Mouse (Mus musculus): ENCODE data around the gene Brd9.

Gene Brd9

DNA sequence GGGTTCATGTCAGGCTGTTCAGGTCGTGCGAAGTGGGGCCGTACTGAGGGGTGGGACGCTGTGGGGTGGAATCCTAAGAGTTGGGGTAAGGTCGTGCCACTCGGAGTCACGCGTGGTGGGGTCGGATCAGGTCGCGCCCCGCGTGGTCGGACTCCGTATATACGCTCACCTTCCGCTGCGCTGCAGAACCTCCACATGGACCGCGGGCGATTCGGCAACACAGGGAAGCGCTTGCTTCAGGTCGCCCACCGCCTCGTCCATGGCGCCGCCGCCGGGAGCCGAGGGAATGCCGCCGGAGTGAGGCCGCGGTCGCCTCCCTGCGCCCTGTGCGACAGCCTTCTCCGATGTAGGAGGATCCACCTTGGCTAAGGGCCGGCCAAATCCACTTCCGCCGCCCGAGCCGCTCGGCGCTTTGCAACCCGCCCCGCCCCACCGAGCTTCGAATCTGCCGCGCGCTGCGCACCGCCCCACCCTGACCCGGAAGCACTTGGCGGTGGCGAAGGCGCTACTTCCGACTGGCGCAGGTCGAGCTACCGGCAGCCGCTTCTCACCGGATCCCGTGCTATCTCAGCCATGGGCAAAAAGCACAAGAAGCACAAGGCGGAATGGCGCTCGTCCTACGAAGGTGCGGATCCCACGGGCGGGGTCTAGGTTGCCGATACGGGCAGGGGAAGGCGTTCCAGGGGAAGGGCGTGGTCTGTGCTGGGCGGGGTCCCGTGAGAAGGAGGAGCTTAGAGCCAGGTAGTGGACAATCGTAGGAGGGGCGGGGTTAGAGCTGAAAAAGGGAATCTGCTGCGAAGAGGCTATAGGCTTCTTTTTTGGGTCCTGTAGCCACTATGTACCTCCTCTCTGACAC, at the start of gene Brd9, which contains the start of gene Trip13:
TSS of gene Brd9 (plus strand) at position 491 of the 856 bp plus-strand sequence.
TSS of gene Trip13 (minus strand) at position 464 of the 856 bp plus-strand sequence.
- peak; percentile 94 for DNase-seq (ENCODE audit: low spot score)

- no peak for DNase-seq (ENCODE audit: low spot score)
These were observed 45.0 kb upstream of the Brd9 start for GRCm38 (mm10) chr13:73892493-73893178.

DNA sequence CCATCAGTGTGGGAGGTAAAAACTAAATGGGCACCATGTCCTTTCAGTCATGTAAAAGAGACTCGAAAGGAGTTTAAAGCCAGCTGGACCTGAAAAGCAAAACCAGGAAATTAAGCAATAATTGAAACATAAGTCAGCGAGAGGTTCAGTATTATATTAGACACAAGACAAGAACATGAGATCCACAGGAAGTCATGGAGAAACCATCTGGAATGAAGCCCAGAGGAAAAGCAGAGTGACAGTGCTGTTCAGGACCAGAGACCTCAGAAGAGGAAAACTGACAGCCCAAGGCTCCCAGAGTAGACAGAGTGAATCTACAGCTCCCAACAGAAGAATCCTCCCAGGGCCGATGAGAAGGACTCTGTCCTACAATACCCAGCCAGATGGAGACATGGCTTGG, 40.0 kb upstream of the Brd9 start:
- no peak for DNase-seq (ENCODE audit: low spot score)

- no peak for DNase-seq (ENCODE audit: low spot score)
These were observed 30.5 kb upstream of the Brd9 start for GRCm38 (mm10) chr13:73907136-73907535.

DNA sequence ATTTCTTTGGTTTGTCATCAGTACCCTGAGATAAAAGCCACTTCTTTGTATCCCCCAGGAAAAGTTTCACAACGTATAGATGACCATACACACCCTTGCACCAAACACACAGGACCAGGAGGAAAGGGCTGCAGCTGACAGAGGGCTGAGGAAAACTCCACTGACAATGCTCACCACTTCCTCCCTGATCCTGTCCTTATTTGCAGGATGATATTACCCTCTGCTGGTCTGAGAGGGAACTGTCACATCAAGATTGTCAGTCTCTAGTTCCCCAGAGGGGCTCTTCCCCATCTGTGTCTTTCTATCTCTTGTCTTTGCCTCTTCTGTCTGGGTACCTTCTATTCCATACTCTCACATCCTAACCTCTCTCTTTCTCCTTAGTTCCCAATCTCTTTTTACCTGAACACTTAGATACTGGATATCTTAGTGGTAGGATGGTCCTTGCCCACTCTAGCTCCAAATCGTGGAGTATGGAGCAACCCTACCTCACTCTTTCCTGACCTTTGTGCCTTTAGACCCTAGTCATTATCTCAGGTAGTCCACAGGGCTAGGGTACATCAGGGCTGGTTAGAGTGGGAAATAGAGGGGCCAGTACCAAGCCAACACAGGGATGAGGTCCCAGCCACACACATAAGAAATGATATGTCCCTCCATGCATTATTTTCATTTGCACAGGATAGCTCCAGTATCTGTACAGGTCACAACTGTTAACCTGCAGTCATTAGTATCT, 29.8 kb upstream of the Brd9 start:
- DNase-seq (ENCODE audit: low spot score): peak; percentile 77

GRCm38 (mm10) chr13:73913066-73913465, 24.5 kb upstream of the Brd9 start:
- no peak for DNase-seq (ENCODE audit: low spot score)

DNA sequence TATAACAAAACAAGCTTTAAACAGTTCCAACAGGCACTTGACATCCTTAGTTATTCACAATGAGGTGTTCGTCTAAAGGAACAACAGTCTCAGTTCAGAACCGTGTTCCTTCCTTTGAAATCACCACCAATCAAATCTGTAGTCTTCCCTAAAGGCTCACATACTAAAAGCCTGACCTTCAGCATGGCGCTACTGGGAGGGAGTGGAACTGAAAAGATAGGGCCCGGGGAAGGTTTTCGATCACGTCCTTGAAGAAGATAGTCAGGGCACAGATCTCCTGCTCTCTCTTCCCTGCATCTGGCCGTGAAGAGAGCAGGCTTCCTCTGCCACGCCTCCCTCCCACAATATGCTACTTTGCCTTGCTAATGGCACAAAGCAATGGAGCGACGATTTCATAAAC, 5.4 kb upstream of the Brd9 start:
- DNase-seq (ENCODE audit: low spot score): no peak

- DNase-seq (ENCODE audit: low spot score): no peak
These were observed 682 bp upstream of the Brd9 start for GRCm38 (mm10) chr13:73936938-73937320.

DNA sequence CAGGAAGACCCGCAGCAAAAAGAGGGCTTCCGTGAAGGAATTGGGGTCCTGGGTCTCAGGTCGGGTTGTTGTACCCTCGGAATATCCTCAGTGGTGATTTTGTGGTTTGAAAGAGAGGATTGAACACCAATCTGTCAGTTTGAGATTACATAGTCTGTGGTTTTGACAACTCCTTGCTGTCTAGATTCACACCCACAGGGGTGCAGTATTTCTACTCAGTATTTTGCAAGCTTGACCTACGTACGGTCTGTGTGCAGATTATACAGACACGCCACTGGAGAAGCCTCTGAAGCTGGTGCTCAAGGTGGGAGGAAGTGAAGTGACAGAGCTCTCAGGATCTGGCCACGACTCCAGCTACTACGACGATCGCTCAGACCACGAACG, 558 bp downstream of the Brd9 start:
- DNase-seq (ENCODE audit: low spot score): no peak

DNA sequence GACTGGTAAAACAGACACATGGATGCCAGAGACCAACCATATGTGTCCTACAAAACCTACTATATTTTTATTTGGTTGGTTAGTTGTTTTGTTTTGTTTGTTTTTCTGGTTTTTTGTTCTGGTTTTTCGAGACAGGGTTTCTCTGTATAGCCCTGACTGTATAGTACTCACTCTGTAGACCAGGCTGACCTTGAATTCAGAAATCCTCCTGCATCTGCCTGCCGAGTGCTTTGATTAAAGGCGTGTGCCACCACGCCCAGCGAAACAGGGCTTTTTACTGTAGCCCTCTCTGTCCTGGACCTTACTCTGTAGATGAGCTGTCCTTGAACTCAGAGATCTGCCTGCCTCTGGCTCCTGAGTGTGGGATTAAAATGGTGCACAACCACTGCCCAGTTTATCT, 1.5 kb downstream of the Brd9 start:
- no peak for DNase-seq (ENCODE audit: low spot score)

DNA sequence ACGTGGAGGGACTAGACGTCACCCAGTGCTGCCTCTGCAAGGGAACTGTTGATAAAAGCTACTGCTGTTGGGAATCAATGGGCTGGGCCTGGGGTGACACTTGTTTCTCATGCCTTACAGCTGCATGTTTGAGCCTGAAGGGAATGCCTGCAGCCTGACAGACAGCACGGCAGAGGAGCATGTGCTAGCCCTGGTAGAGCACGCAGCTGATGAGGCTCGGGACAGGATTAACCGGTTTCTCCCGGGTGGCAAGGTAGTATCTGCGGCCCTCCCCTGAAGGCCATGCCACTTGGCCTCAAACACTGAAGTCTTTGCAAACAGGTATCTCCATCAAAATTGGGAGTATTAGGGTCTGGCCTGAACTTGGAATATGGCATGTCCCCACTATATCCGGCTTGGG, 7.0 kb downstream of the Brd9 start:
- no peak for DNase-seq (ENCODE audit: low spot score)

GRCm38 (mm10) chr13:73953551-73954130, 16.0 kb downstream of the Brd9 start:
- no peak for DNase-seq (ENCODE audit: low spot score)

GRCm38 (mm10) chr13:73954666-73955065, 17.1 kb downstream of the Brd9 start:
- no peak for DNase-seq (ENCODE audit: low spot score)

GRCm38 (mm10) chr13:73955531-73955930, 17.9 kb downstream of the Brd9 start:
- DNase-seq (ENCODE audit: low spot score): no peak

GRCm38 (mm10) chr13:73960117-73960652, 22.6 kb downstream of the Brd9 start:
- DNase-seq (ENCODE audit: low spot score): no peak

GRCm38 (mm10) chr13:73961177-73961576, 23.6 kb downstream of the Brd9 start:
- DNase-seq (ENCODE audit: low spot score): no peak

DNA sequence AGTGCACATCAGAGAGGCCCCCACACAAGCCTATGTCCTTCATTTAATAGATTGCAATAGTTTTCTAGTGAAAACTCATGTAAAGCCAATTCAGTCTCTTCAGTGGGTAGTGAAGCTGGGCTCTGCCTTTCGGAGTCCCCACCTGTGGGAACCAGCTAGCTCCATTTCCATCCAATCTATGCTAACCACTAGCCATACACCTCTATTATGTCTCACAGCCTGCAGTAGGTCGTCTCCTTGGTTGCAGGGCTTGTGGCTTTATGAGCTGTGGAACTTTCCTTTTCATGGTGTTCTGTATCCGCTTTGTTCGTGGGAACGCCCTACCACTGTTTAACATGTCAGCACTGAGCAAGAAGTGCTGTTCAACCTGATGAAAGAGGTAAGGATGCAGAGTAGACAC, 25.9 kb downstream of the Brd9 start, which contains the start of gene Zdhhc11:
TSS of gene Zdhhc11 (plus strand) at position 301 of the 400 bp plus-strand sequence.
- DNase-seq (ENCODE audit: low spot score): no peak

GRCm38 (mm10) chr13:73970545-73971448, 33.2 kb downstream of the Brd9 start:
- DNase-seq (ENCODE audit: low spot score): peak; percentile 83

GRCm38 (mm10) chr13:73974523-73974922, 36.9 kb downstream of the Brd9 start:
- no peak for DNase-seq (ENCODE audit: low spot score)

- DNase-seq (ENCODE audit: low spot score): no peak
These were observed 39.3 kb downstream of the Brd9 start for GRCm38 (mm10) chr13:73976935-73977334.

GRCm38 (mm10) chr13:73990325-73990724, 52.7 kb downstream of the Brd9 start:
- no peak for DNase-seq (ENCODE audit: low spot score)
